Mouse (Mus musculus) hindbrain, embryonic 15.5 days (tissue): ENCODE measurements around the gene Srpr. TPM values are rescaled to one million over a fixed set of nuclear protein-coding genes. Genes with fewer than 3 reads are reported as not detected.

Experiments used
- ATAC-seq: fragments of 200-750 bp; cut with Nextera tagmentation; 2 replicates; pipeline ENCODE4 v1.8.0; 2017; ENCODE audit warnings: low read depth, moderate number of reproducible peaks, moderate TSS enrichment; ENCODE audit not compliant: low FRiP score
- H3K27ac ChIP-seq: fragments of 300-500 bp; sonication (generic); replicated peaks from 2 replicates; pipeline ENCODE4 v1.5.1; 2015; ENCODE audit warnings: mild to moderate bottlenecking, inconsistent platforms
- H3K27me3 ChIP-seq: fragments of 300-500 bp; sonication (generic); 2 replicates; pipeline ENCODE4 v1.6.1; 2015; ENCODE audit warnings: control low read depth, inconsistent platforms
- H3K36me3 ChIP-seq: fragments of 300-500 bp; sonication (generic); 2 replicates; pipeline ENCODE4 v1.6.1; 2015; ENCODE audit warnings: control low read depth, inconsistent platforms
- H3K4me1 ChIP-seq: fragments of 300-500 bp; sonication (generic); replicated peaks from 2 replicates; pipeline ENCODE4 v1.6.1; 2015; ENCODE audit warnings: control low read depth, inconsistent platforms
- H3K4me2 ChIP-seq: fragments of 300-500 bp; sonication (generic); 2 replicates; pipeline ENCODE4 v1.6.1; 2015; ENCODE audit warnings: moderate library complexity, mild to moderate bottlenecking, inconsistent platforms
- H3K4me3 ChIP-seq: fragments of 300-500 bp; sonication (generic); 2 replicates; pipeline ENCODE4 v1.5.1; 2015; ENCODE audit warnings: mild to moderate bottlenecking, inconsistent platforms
- H3K9ac ChIP-seq: fragments of 300-500 bp; sonication (generic); 2 replicates; pipeline ENCODE4 v1.6.1; 2015; ENCODE audit warnings: inconsistent platforms
- H3K9me3 ChIP-seq: fragments of 300-500 bp; sonication (generic); 2 replicates; pipeline ENCODE4 v1.6.1; 2016; ENCODE audit warnings: control low read depth, inconsistent platforms
- WGBS: fragments of 180-500 bp; shearing (Covaris S2); methylation state at CpG from one replicate; pipeline ENCODE4 v1.1.7; 2015; 5-methylcytosine and 5-hydroxymethylcytosine counted together
- polyA plus RNA-seq: library from polyadenylated mRNA; unstranded; fragments of >200 nt; fragmentation: Nextera tagmentation; extraction: Ambion mirVana; gene quantifications from 2 replicates; pipeline ENCODE4 v1.2.1, GENCODE M21; 2015

Gene Srpr
- polyA plus RNA-seq, 1 experiment from 2014 or later = 62.3 TPM

DNA sequence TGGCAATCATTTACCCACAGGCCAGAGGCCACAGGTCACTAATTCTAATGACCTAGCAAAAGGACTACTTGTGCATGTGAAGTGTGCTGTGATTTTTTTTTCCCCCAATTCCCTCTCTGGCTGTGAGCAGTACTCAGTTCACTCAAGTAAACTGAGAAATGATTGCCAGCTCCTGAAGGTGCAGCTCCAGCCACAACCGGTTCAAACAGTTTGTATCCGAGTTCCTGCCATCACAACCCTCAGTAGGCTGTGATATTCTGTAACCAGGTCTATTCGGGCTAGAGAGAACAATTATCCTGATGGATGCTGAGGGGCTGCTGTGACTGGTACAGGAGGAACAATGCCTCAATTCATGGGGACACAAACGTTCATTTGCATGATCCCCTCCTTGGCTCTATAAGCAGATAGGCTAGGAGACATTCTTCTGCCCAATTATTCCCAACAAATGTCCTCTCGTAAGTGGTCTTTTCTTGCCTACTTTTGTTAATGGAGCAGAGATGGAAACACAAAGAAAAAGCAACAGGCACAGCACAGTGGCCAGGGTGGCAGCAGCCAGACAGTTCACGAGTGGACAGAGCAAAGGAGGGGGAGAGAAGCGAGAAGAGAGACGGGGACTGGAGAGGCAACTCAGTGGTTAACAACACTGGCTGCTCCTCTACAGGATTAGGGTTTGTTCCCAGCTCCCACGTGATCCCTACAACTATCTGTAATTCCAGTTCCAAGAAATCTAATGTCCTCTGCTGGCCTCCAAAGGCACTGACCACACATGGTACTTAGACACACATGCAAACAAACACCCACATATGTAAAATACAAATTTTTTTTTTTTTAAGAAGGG, 33.0 kb upstream of the Srpr start:
- Histone ChIP-seq H3K9ac (no peak overlapping the region), H3K9me3 (no peaks in the 10 kb centered on the region), H3K36me3 (peaks cover 12% of the 10 kb centered on the region), H3K4me2 (no peak overlapping the region), H3K4me1 (0 out of 2 replicates have a peak, but pooled peaks cover 3% of the 10 kb centered on the region), H3K4me3 (no peak overlapping the region), H3K27ac (no peak overlapping the region), H3K27me3 (no peaks in the 10 kb centered on the region)
- WGBS = 21% methylated on average over 9 of the region's 9 CpGs
- 0 out of 2 replicates have a peak, but pooled peaks have one; percentile 52 for ATAC-seq

DNA sequence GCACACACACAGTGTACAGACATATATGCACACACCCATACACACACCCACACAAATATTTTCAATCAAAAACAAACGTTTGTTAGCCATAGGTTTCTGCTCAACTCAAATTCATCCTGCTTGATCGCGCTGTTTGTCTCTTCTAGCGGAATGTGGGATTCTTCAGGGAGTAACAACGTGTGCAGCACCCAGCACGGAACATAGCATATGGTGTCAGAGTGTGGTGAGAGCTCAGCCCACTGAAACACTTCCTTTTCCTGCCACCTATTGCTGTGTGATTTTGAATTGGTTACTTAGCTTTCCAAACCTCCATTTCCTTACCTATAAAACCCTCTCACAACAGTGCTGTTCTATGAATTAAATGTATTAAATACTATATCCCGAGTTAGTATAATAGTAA, 29.9 kb upstream of the Srpr start:
- H3K36me3 ChIP-seq = peaks cover 12% of the 10 kb centered on the region

DNA sequence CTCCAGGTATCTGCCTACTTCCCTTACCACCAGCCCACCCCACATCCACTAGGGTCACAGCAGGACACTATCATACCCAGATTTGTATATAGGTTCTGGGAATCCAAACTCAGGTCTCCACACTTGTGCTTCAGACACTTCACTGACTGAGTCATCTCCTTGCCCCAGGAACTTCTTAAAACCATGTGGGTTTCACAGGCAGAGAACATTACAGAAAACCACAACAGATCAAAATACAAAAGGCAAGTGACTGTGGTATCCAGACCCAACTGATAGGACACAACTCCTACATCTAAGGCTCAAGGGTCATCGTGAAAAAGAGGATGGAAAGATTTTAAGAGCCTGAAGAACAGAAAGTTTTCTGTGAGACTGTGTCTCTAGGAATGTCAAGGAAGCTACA, 26.6 kb upstream of the Srpr start:
- H3K36me3 ChIP-seq = peaks cover 12% of the 10 kb centered on the region
- peaks cover 12% of the 10 kb centered on the region for H3K4me1 ChIP-seq
- 91% methylated on average over 1 of the region's 1 CpGs for WGBS
- no peak overlapping the region for H3K27ac ChIP-seq
- H3K27me3 ChIP-seq = no peaks in the 10 kb centered on the region
- H3K4me2 ChIP-seq = no peak overlapping the region
- no peak overlapping the region for H3K9ac ChIP-seq
- no peak overlapping the region for H3K4me3 ChIP-seq
- no peak for ATAC-seq
- no peaks in the 10 kb centered on the region for H3K9me3 ChIP-seq

More for the DNA sequence above, 29.9 kb upstream of the Srpr start:
- H3K4me3 ChIP-seq = no peak overlapping the region
- no peak overlapping the region for H3K27ac ChIP-seq
- H3K4me1 ChIP-seq = peaks cover 11% of the 10 kb centered on the region
- no peak for ATAC-seq
- no peaks in the 10 kb centered on the region for H3K27me3 ChIP-seq
- H3K4me2 ChIP-seq = no peak overlapping the region
- no peak overlapping the region for H3K9ac ChIP-seq
- H3K9me3 ChIP-seq = no peaks in the 10 kb centered on the region
- 93% methylated on average over 7 of the region's 7 CpGs for WGBS

- peak within 1 kb of the TSS; percentile 89 for H3K4me2 ChIP-seq
- no peaks in the 10 kb centered on the region for H3K9me3 ChIP-seq
- peak within 1 kb of the TSS; percentile 66 for H3K9ac ChIP-seq
- H3K27me3 ChIP-seq = no peaks in the 10 kb centered on the region
- peak; percentile 97 for ATAC-seq
- H3K27ac ChIP-seq = peak within 1 kb of the TSS; percentile 97
- H3K36me3 ChIP-seq = peaks cover 1% of the 10 kb centered on the region
- peaks cover 12% of the 10 kb centered on the region for H3K4me1 ChIP-seq
- under 1% methylated on average over 38 of the region's 38 CpGs for WGBS
- peak within 1 kb of the TSS; percentile 76 for H3K4me3 ChIP-seq
Measured at GRCm38 (mm10) chr9:35175251-35176123, 24.5 kb upstream of the Srpr start, which contains the start of gene Dcps. Gene Dcps, minus strand, starts transcription at chr9:35176061.

- peak overlapping the region; percentile 66 for H3K9ac ChIP-seq
- 48% methylated on average over 14 of the region's 14 CpGs for WGBS
- H3K27ac ChIP-seq = peak overlapping the region; percentile 97
- peaks cover 12% of the 10 kb centered on the region for H3K4me1 ChIP-seq
- no peaks in the 10 kb centered on the region for H3K9me3 ChIP-seq
- H3K36me3 ChIP-seq = no peaks in the 10 kb centered on the region
- ATAC-seq = no peak; the same call in 1 of the 2 replicates
- H3K4me2 ChIP-seq = peak overlapping the region; percentile 89
- no peaks in the 10 kb centered on the region for H3K27me3 ChIP-seq
- peak overlapping the region; percentile 76 for H3K4me3 ChIP-seq
Measured at GRCm38 (mm10) chr9:35176124-35176659, 23.8 kb upstream of the Srpr start.

- ATAC-seq = no peak
- Histone ChIP-seq H3K4me2 (no peak overlapping the region), H3K27ac (no peak overlapping the region), H3K4me3 (no peak overlapping the region), H3K4me1 (no peaks in the 10 kb centered on the region), H3K36me3 (no peaks in the 10 kb centered on the region), H3K9me3 (no peaks in the 10 kb centered on the region), H3K9ac (no peak overlapping the region), H3K27me3 (no peaks in the 10 kb centered on the region)
- 89% methylated on average over 2 of the region's 2 CpGs for WGBS
Measured at GRCm38 (mm10) chr9:35182832-35183231, 17.1 kb upstream of the Srpr start.

DNA sequence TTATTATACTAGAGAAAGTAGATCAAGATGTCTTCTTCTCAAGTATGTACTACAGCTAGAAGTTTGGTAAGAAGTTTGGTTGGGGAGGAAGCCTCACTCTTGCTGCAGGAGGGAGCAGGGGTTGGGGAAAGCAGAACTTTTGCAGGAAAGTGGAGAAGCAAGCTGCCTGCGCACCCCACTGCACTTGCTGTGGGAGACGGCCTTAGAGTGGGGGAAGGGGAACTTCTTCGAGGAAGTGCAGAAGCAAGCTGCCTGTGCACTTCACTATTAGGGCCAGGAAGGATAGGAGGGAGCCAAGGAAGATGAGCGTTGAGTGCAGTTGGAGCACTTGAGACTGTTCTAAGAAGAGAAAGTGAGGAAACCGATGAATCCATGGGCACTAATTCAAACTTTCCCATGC, 16.6 kb upstream of the Srpr start:
- Histone ChIP-seq H3K27ac (no peak overlapping the region), H3K4me2 (no peak overlapping the region), H3K27me3 (no peaks in the 10 kb centered on the region), H3K4me3 (no peak overlapping the region), H3K9ac (no peak overlapping the region), H3K9me3 (no peaks in the 10 kb centered on the region), H3K36me3 (no peaks in the 10 kb centered on the region), H3K4me1 (no peaks in the 10 kb centered on the region)
- 75% methylated on average over 5 of the region's 5 CpGs for WGBS
- ATAC-seq = no peak

GRCm38 (mm10) chr9:35186430-35186829, 13.5 kb upstream of the Srpr start:
- no peaks in the 10 kb centered on the region for H3K9me3 ChIP-seq
- no peak for ATAC-seq
- no peaks in the 10 kb centered on the region for H3K27me3 ChIP-seq
- no peak overlapping the region for H3K4me3 ChIP-seq
- no peak overlapping the region for H3K4me2 ChIP-seq
- no peaks in the 10 kb centered on the region for H3K36me3 ChIP-seq
- WGBS = 87% methylated on average over 3 of the region's 4 CpGs
- no peak overlapping the region for H3K27ac ChIP-seq
- no peak overlapping the region for H3K9ac ChIP-seq
- peaks cover 8% of the 10 kb centered on the region; the same call in 1 of the 2 replicates for H3K4me1 ChIP-seq

DNA sequence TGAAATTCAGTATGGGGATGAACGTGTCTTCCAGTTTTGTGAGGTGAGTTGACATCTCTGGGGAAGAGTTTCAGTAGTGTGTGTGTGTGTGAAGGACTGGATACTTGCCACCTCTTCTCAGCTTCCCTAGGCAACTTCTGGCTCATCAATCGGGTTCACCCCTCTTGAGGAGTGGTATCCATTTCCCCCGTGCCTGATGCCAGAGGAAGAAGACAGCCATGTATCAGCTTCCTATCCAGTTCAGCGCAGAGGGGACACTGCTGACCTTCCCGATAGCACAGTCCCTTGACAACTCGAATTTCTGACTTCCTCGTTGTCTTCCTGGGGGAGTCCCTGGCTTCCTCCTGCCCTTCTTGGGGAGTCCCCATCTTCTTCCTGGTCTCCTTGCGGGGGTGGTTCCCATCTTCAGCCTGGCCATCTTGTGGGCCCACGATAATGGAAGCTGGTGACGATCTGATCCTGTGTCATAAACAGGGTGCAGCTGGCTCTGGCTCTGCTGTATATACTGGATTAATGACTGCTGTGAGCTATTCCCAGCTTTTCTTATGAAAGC, 12.5 kb upstream of the Srpr start:
- Histone ChIP-seq H3K9ac (no peak overlapping the region), H3K36me3 (no peaks in the 10 kb centered on the region), H3K4me2 (no peak overlapping the region), H3K4me3 (no peak overlapping the region), H3K4me1 (peaks cover 8% of the 10 kb centered on the region; the same call in 1 of the 2 replicates), H3K9me3 (no peaks in the 10 kb centered on the region), H3K27me3 (no peaks in the 10 kb centered on the region), H3K27ac (no peak overlapping the region)
- 86% methylated on average over 10 of the region's 10 CpGs for WGBS
- ATAC-seq = no peak

DNA sequence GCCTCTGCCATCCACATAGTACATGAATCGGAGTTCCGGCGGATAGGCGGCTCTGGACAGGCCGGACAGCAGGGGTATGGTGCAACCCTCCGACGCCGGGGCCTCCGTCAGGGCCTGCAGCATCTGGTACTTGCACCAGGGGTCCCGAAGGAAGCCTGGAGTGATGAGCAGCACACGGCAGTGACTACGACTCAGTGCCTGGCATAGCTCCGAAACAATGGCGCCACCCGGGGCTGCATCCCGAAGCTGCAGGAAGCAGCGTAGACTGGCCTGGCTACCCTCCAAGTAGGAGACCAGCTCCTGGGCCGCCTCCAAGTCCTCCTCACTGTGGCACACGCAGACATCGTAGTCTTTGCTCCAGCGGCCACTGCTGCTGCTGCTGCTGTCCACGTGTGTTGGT, 11.3 kb upstream of the Srpr start:
- WGBS = 53% methylated on average over 22 of the region's 22 CpGs
- Histone ChIP-seq H3K4me3 (no peak overlapping the region), H3K27me3 (no peaks in the 10 kb centered on the region), H3K9me3 (no peaks in the 10 kb centered on the region), H3K27ac (peak overlapping the region; percentile 42; the same call in 1 of the 2 replicates), H3K4me2 (peak overlapping the region; percentile 28), H3K4me1 (peaks cover 12% of the 10 kb centered on the region; the same call in 1 of the 2 replicates), H3K9ac (no peak overlapping the region), H3K36me3 (no peaks in the 10 kb centered on the region)
- ATAC-seq = peak; percentile 65; the same call in 1 of the 2 replicates

DNA sequence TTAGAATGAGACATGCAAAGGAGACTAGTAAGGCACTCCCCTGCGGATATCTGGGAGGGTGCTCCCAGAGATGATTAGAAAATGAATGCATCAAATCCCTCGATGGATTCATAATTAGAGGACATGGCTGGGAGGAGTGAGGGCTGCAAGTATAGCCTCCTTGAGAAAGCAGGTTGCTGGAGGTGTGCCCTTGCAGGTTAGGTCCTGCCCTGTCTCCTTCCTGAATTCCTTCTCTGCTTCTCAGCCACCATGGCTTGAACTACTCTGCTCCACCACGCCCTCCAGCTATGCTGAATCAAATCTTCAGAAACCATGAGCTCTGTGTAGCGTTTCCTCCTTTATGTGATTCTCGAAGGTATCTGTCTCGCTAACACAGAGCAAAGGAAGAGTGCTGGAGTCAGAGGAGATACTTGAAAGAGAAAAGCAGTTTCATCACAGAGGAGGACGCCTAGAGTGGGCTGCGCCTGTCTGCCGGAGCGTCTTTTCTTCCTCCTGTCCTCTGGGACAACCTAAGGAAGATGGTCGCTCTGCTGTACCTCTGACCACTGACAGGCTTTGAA, 6.9 kb upstream of the Srpr start:
- H3K27me3 ChIP-seq = no peaks in the 10 kb centered on the region
- no peaks in the 10 kb centered on the region for H3K9me3 ChIP-seq
- no peaks in the 10 kb centered on the region for H3K36me3 ChIP-seq
- no peak overlapping the region for H3K4me3 ChIP-seq
- H3K4me2 ChIP-seq = no peak overlapping the region
- ATAC-seq = no peak
- H3K9ac ChIP-seq = no peak overlapping the region
- peaks cover 12% of the 10 kb centered on the region; the same call in 1 of the 2 replicates for H3K4me1 ChIP-seq
- no peak overlapping the region for H3K27ac ChIP-seq
- WGBS = 72% methylated on average over 11 of the region's 11 CpGs
